Mouse (Mus musculus): ENCODE data around the gene Pparg. TPM values are rescaled to one million over a fixed set of nuclear protein-coding genes. Genes with fewer than 3 reads are reported as not detected.

The Pparg gene
- polyA plus RNA-seq, 1 experiment from 2014 or later, result 0.39 TPM

GRCm38 (mm10) chr6:115479963-115480321 lies 119.2 kb downstream of the Pparg start:
- H3K27ac ChIP-seq, result no peak overlapping the region
- peaks cover 18% of the 10 kb centered on the region for H3K4me1 ChIP-seq
- H3K36me3 ChIP-seq, result no peaks in the 10 kb centered on the region
- no peaks in the 10 kb centered on the region for H3K9me3 ChIP-seq (replicated peaks)
- no peak for DNase-seq (ENCODE audit: low spot score)
- no peak overlapping the region for H3K4me3 ChIP-seq
- H3K27me3 ChIP-seq (ENCODE audit: low read depth, poor library complexity, severe bottlenecking), result no peaks in the 10 kb centered on the region

GRCm38 (mm10) chr6:115480322-115481017 lies 119.7 kb downstream of the Pparg start:
- Histone ChIP-seq H3K36me3 (no peaks in the 10 kb centered on the region), H3K4me1 (peaks cover 20% of the 10 kb centered on the region), H3K9me3 (replicated peaks) (no peaks in the 10 kb centered on the region), H3K27ac (no peak overlapping the region), H3K4me3 (no peak overlapping the region), H3K27me3 (ENCODE audit: low read depth, poor library complexity, severe bottlenecking) (no peaks in the 10 kb centered on the region)
- no peak for DNase-seq (ENCODE audit: low spot score)
- WGBS, result 51% methylated on average over 5 of the region's 5 CpGs

DNA sequence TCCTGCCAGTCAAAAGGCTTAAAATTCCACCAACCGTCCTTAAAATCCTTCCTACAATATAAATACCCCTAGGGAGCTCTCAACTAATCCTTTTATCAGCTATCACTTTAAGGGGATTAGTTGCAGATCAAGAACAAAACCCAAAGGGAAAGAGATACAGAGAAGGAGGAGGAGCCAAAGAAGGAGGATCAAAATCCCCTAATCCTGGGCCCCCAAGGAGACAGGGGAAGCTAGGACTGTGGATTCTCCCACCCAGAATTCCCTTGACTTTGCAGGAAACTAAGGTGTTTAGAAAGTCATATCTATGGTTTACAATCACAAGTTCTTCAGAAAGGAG lies 120.2 kb downstream of the Pparg start:
- no peak for DNase-seq (ENCODE audit: low spot score)
- Histone ChIP-seq H3K27ac (no peak overlapping the region), H3K4me3 (no peak overlapping the region), H3K9me3 (replicated peaks) (no peaks in the 10 kb centered on the region), H3K27me3 (ENCODE audit: low read depth, poor library complexity, severe bottlenecking) (no peaks in the 10 kb centered on the region), H3K36me3 (no peaks in the 10 kb centered on the region), H3K4me1 (peaks cover 22% of the 10 kb centered on the region)
- 11% methylated on average over 1 of the region's 1 CpGs for WGBS

DNA sequence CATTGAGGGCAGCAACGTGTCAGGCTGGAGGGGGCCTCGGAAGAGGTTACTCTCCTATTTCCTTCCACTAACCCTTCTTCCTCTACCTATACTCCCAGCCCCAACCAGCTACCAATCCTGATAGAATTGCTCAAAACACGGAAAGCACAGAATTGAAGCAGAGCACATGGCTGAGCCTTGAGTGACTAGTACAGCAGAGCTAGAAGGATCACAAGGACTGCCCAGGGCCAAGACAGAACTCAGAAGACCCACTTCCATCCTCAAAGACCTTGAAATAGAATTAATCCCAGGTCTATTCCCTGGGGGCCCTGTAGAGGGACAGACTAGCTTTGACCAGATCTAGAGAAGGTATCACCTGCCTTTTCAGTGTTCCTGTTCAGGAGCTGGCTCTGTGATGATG lies 120.9 kb downstream of the Pparg start:
- no peaks in the 10 kb centered on the region for H3K27me3 ChIP-seq (ENCODE audit: low read depth, poor library complexity, severe bottlenecking)
- H3K4me1 ChIP-seq, result peaks cover 22% of the 10 kb centered on the region
- H3K4me3 ChIP-seq, result no peak overlapping the region
- WGBS, result 57% methylated on average over 3 of the region's 3 CpGs
- DNase-seq (ENCODE audit: low spot score), result no peak
- H3K36me3 ChIP-seq, result no peaks in the 10 kb centered on the region
- no peak overlapping the region for H3K27ac ChIP-seq
- H3K9me3 ChIP-seq (replicated peaks), result no peaks in the 10 kb centered on the region

DNA sequence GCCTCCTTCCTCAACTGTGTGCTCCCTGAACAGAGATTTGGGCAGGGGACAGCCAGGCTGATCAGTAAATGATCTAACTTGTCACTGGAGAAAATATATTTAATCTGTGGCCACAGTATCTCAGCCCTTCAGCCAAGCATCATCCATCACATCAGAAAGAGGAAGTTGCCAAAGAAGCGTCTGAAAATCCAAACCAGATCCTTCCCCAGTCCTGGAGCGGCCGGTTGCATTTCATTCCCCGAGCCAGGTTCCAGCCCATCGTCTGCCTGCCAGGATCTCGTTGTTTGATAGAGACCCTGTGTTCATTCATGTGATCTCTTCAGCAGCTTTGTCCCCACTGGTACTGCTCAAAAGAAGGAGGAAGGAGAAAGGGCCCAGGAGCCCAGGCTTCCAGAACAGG lies 124.9 kb downstream of the Pparg start:
- Histone ChIP-seq H3K27me3 (ENCODE audit: low read depth, poor library complexity, severe bottlenecking) (no peaks in the 10 kb centered on the region), H3K27ac (no peak overlapping the region), H3K4me3 (no peak overlapping the region), H3K36me3 (no peaks in the 10 kb centered on the region), H3K4me1 (peaks cover 13% of the 10 kb centered on the region), H3K9me3 (replicated peaks) (no peaks in the 10 kb centered on the region)
- DNase-seq (ENCODE audit: low spot score), result no peak
- WGBS, result 52% methylated on average over 6 of the region's 6 CpGs

- H3K36me3 ChIP-seq, result no peaks in the 10 kb centered on the region
- peaks cover 5% of the 10 kb centered on the region; the same call in 1 of the 2 replicates for H3K4me1 ChIP-seq
- H3K4me3 ChIP-seq, result no peak overlapping the region
- DNase-seq (ENCODE audit: low spot score), result no peak
- no peaks in the 10 kb centered on the region for H3K27me3 ChIP-seq (ENCODE audit: low read depth, poor library complexity, severe bottlenecking)
- 82% methylated on average over 9 of the region's 9 CpGs for WGBS
- no peaks in the 10 kb centered on the region for H3K9me3 ChIP-seq (replicated peaks)
- H3K27ac ChIP-seq, result no peak overlapping the region
Observed at GRCm38 (mm10) chr6:115489831-115490230, 129.1 kb downstream of the Pparg start.

DNA sequence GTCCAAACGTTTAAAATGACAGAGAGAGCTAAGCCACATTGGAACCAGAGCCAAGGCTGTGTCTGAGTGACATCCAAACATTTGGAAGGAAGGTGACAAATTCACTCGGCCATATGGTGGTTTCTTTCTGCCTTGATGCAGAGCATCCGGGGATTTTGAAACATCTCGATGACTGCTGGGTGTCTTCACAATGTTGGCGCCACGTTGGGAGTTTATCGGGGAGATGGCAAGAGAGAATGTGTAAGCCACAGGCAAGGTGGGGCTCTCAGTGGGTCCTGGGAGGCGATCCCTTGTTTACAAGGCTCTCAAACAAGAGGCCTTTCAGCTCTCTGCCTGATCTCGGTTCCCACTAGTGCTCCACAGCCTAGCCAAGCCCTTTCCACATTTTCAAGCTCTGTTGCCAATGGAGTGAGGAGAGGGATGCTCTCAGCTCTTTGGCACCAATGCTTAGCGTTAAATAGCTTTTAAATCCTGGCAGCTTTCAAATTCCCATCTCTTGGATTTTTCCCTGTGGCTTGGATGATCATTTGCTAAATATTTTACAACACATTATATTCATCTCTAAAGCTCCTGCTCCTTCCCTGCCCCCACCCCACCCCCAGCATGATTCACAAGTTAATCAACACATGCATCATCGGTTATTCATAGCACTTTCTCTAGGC lies 132.3 kb downstream of the Pparg start:
- no peak overlapping the region for H3K4me3 ChIP-seq
- WGBS, result 52% methylated on average over 11 of the region's 11 CpGs
- no peaks in the 10 kb centered on the region for H3K4me1 ChIP-seq
- no peak overlapping the region for H3K27ac ChIP-seq
- H3K27me3 ChIP-seq (ENCODE audit: low read depth, poor library complexity, severe bottlenecking), result no peaks in the 10 kb centered on the region
- no peaks in the 10 kb centered on the region for H3K9me3 ChIP-seq (replicated peaks)
- no peak for DNase-seq (ENCODE audit: low spot score)
- no peaks in the 10 kb centered on the region for H3K36me3 ChIP-seq

GRCm38 (mm10) chr6:115493824-115494223 lies 133.1 kb downstream of the Pparg start:
- H3K4me1 ChIP-seq, result no peaks in the 10 kb centered on the region
- DNase-seq (ENCODE audit: low spot score), result no peak
- H3K27me3 ChIP-seq (ENCODE audit: low read depth, poor library complexity, severe bottlenecking), result no peaks in the 10 kb centered on the region
- no peak overlapping the region for H3K4me3 ChIP-seq
- no peak overlapping the region for H3K27ac ChIP-seq
- no peaks in the 10 kb centered on the region for H3K9me3 ChIP-seq (replicated peaks)
- no peaks in the 10 kb centered on the region for H3K36me3 ChIP-seq

GRCm38 (mm10) chr6:115499540-115499939 lies 138.8 kb downstream of the Pparg start:
- H3K4me3 ChIP-seq, result no peak overlapping the region
- 73% methylated on average over 14 of the region's 14 CpGs for WGBS
- no peak overlapping the region for H3K27ac ChIP-seq
- no peaks in the 10 kb centered on the region for H3K9me3 ChIP-seq (replicated peaks)
- no peak for DNase-seq (ENCODE audit: low spot score)
- no peaks in the 10 kb centered on the region for H3K36me3 ChIP-seq
- no peaks in the 10 kb centered on the region for H3K27me3 ChIP-seq (ENCODE audit: low read depth, poor library complexity, severe bottlenecking)
- H3K4me1 ChIP-seq, result peaks cover 10% of the 10 kb centered on the region; the same call in 1 of the 2 replicates

- Histone ChIP-seq H3K27ac (no peak overlapping the region), H3K27me3 (ENCODE audit: low read depth, poor library complexity, severe bottlenecking) (no peaks in the 10 kb centered on the region), H3K9me3 (replicated peaks) (no peaks in the 10 kb centered on the region), H3K4me3 (no peak overlapping the region), H3K36me3 (no peaks in the 10 kb centered on the region), H3K4me1 (peaks cover 10% of the 10 kb centered on the region; the same call in 1 of the 2 replicates)
- 87% methylated on average over 10 of the region's 10 CpGs for WGBS
- no peak for DNase-seq (ENCODE audit: low spot score)
Observed at GRCm38 (mm10) chr6:115500234-115500633, 139.5 kb downstream of the Pparg start.

DNA sequence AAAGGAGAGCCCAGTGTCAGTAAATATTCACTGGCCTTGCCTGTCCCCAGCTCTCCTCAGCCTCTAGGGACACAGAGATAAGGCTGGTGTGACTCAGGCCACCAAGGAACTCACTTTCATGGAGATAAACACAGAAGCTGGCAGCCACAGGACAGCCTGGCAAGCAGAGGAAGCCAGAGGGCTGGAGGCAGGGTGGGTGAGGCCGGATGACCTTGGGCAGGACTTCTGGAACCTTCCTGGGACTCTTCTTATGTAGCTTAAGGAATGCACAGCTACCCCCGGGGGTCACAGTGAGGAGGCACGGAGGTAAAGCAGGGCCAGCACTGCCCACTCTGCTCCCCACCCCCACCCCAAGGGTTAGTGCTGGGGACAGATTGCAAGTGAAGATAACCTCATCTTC lies 140.4 kb downstream of the Pparg start:
- Histone ChIP-seq H3K27me3 (ENCODE audit: low read depth, poor library complexity, severe bottlenecking) (no peaks in the 10 kb centered on the region), H3K4me1 (peaks cover 10% of the 10 kb centered on the region; the same call in 1 of the 2 replicates), H3K36me3 (no peaks in the 10 kb centered on the region), H3K27ac (no peak overlapping the region), H3K4me3 (no peak overlapping the region), H3K9me3 (replicated peaks) (no peaks in the 10 kb centered on the region)
- DNase-seq (ENCODE audit: low spot score), result no peak
- 66% methylated on average over 3 of the region's 3 CpGs for WGBS

DNA sequence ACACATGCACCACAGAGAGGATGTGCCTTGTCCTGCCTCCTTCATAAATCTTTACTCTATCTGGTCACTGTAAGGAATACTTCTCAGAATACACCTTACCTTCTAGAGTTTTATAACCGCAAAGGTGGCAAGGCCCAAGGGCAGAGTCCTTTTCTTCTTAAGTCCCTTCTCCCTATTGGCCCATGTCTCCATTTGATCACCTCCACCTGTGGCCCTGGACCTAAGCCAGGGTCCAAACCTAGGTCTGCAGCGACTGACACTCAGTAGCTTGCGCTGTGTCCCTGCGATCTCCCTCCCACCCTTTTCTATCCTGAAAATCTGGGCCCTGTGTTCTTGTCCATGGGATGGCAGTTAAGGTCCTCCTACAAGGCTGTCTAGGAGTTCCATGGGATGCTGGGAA lies 142.3 kb downstream of the Pparg start:
- Histone ChIP-seq H3K36me3 (no peaks in the 10 kb centered on the region), H3K27ac (no peak overlapping the region), H3K9me3 (replicated peaks) (no peaks in the 10 kb centered on the region), H3K4me1 (peaks cover 10% of the 10 kb centered on the region; the same call in 1 of the 2 replicates), H3K27me3 (ENCODE audit: low read depth, poor library complexity, severe bottlenecking) (no peaks in the 10 kb centered on the region), H3K4me3 (no peak overlapping the region)
- WGBS, result 97% methylated on average over 4 of the region's 4 CpGs
- no peak for DNase-seq (ENCODE audit: low spot score)

DNA sequence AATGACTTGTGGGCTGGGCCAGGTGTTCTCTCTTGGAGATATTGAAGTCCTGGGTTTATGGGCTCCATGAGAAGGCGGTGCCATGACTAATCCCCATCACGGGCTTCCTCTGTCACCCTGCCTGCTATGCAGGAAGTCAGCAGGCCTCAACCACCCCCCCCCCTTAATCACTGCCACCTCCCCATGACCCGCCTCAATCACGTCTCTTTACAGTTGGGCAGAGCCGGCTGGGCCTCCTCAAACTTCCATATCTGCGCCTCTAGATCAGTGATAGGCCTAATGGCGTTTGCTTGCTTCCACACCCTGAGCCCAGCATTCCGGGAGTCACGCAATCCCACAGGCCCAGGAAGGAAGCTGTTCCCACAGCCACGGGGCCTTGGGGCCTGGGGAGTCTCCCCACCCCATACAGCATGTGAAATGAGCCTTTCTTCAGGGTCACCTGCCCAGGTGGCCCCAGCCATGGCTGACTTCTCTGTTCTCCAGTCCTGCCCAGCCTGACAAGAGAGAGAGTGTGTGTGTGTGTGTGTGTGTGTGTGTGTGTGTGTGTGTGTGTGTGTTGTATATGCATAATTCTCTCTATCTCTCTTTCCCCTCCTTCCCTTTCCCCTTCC lies 142.9 kb downstream of the Pparg start:
- no peak overlapping the region for H3K4me3 ChIP-seq
- H3K9me3 ChIP-seq (replicated peaks), result no peaks in the 10 kb centered on the region
- peaks cover 10% of the 10 kb centered on the region; the same call in 1 of the 2 replicates for H3K4me1 ChIP-seq
- no peaks in the 10 kb centered on the region for H3K36me3 ChIP-seq
- DNase-seq (ENCODE audit: low spot score), result no peak
- no peaks in the 10 kb centered on the region for H3K27me3 ChIP-seq (ENCODE audit: low read depth, poor library complexity, severe bottlenecking)
- no peak overlapping the region for H3K27ac ChIP-seq
- WGBS, result 81% methylated on average over 10 of the region's 10 CpGs
